Mouse (Mus musculus) kidney, embryonic 15.5 days (tissue): Measurements from ENCODE around the gene D17H6S53E. TPM values are rescaled to one million over a fixed set of nuclear protein-coding genes. Genes with fewer than 3 reads are reported as not detected.

Source experiments
- ATAC-seq: fragments of 200-750 bp; cut with Nextera tagmentation; replicated peaks from 2 replicates; pipeline ENCODE4 v1.8.0; 2017; ENCODE audit warnings: moderate TSS enrichment; ENCODE audit not compliant: low FRiP score
- H3K27ac ChIP-seq: fragments of 300-500 bp; sonication (generic); 2 replicates; pipeline ENCODE4 v1.5.1; 2015; ENCODE audit warnings: mild to moderate bottlenecking, inconsistent platforms
- H3K27me3 ChIP-seq: fragments of 300-500 bp; sonication (generic); 2 replicates; pipeline ENCODE4 v1.6.1; 2015; ENCODE audit warnings: inconsistent platforms
- H3K36me3 ChIP-seq: fragments of 300-500 bp; sonication (generic); 2 replicates; pipeline ENCODE4 v1.6.1; 2015; ENCODE audit warnings: inconsistent platforms
- H3K4me1 ChIP-seq: fragments of 300-500 bp; sonication (generic); 2 replicates; pipeline ENCODE4 v1.6.1; 2015; ENCODE audit warnings: inconsistent platforms
- H3K4me2 ChIP-seq: fragments of 300-500 bp; sonication (generic); 2 replicates; pipeline ENCODE4 v1.6.1; 2015; ENCODE audit warnings: moderate library complexity, mild to moderate bottlenecking, inconsistent platforms
- H3K4me3 ChIP-seq: fragments of 300-500 bp; sonication (generic); replicated peaks from 2 replicates; pipeline ENCODE4 v1.5.1; 2015; ENCODE audit warnings: mild to moderate bottlenecking, inconsistent platforms
- H3K9ac ChIP-seq: fragments of 300-500 bp; sonication (generic); 2 replicates; pipeline ENCODE4 v1.6.1; 2015; ENCODE audit warnings: mild to moderate bottlenecking, inconsistent platforms
- H3K9me3 ChIP-seq: fragments of 300-500 bp; sonication (generic); replicated peaks from 2 replicates; pipeline ENCODE4 v1.6.1; 2016; ENCODE audit warnings: inconsistent platforms
- WGBS: fragments of 180-500 bp; shearing (Covaris S2); methylation state at CpG from one replicate; pipeline ENCODE4 v1.1.7; 2015; ENCODE audit warnings: mixed read lengths; 5-methylcytosine and 5-hydroxymethylcytosine counted together
- polyA plus RNA-seq: library from polyadenylated mRNA; unstranded; fragments of >200 nt; fragmentation: Nextera tagmentation; extraction: Ambion mirVana; gene quantifications from 2 replicates; pipeline ENCODE4 v1.2.1, GENCODE M21; 2015

Gene D17H6S53E
- polyA plus RNA-seq, 1 experiment from 2014 or later: 12.2 TPM

GRCm38 (mm10) chr17:35157254-35157653 lies 31.1 kb downstream of the D17H6S53E start:
- 91% methylated on average over 8 of the region's 8 CpGs for WGBS
- no peak overlapping the region for H3K4me3 ChIP-seq
- H3K4me1 ChIP-seq: peaks cover 9% of the 10 kb centered on the region
- ATAC-seq: no peak
- no peaks in the 10 kb centered on the region for H3K9me3 ChIP-seq
- no peak overlapping the region for H3K9ac ChIP-seq
- peaks cover 100% of the 10 kb centered on the region for H3K36me3 ChIP-seq
- no peak overlapping the region for H3K4me2 ChIP-seq
- no peaks in the 10 kb centered on the region for H3K27me3 ChIP-seq
- H3K27ac ChIP-seq: no peak overlapping the region

- H3K9ac ChIP-seq: no peak overlapping the region
- peaks cover 100% of the 10 kb centered on the region for H3K36me3 ChIP-seq
- 0 out of 2 replicates have a peak, but pooled peaks have one; percentile 24 for ATAC-seq
- no peak overlapping the region for H3K4me2 ChIP-seq
- WGBS: 83% methylated on average over 8 of the region's 8 CpGs
- H3K27ac ChIP-seq: no peak overlapping the region
- peaks cover 14% of the 10 kb centered on the region for H3K4me1 ChIP-seq
- H3K4me3 ChIP-seq: no peak overlapping the region
- no peaks in the 10 kb centered on the region for H3K9me3 ChIP-seq
- H3K27me3 ChIP-seq: no peaks in the 10 kb centered on the region
Observed at GRCm38 (mm10) chr17:35157661-35158175, 31.5 kb downstream of the D17H6S53E start.

GRCm38 (mm10) chr17:35158850-35159593 lies 32.8 kb downstream of the D17H6S53E start:
- Histone ChIP-seq H3K27ac (no peak overlapping the region), H3K27me3 (no peaks in the 10 kb centered on the region), H3K4me3 (no peak overlapping the region), H3K9ac (no peak overlapping the region), H3K9me3 (no peaks in the 10 kb centered on the region), H3K4me2 (no peak overlapping the region), H3K4me1 (peaks cover 21% of the 10 kb centered on the region), H3K36me3 (peaks cover 87% of the 10 kb centered on the region)
- no peak for ATAC-seq
- WGBS: 91% methylated on average over 16 of the region's 16 CpGs

- Histone ChIP-seq H3K4me3 (no peak overlapping the region), H3K27me3 (no peaks in the 10 kb centered on the region), H3K36me3 (peaks cover 81% of the 10 kb centered on the region), H3K9ac (no peak overlapping the region), H3K4me2 (no peak overlapping the region), H3K9me3 (no peaks in the 10 kb centered on the region), H3K27ac (no peak overlapping the region), H3K4me1 (peaks cover 21% of the 10 kb centered on the region)
- no peak for ATAC-seq
- WGBS: 82% methylated on average over 7 of the region's 7 CpGs
Observed at GRCm38 (mm10) chr17:35159638-35160037, 33.5 kb downstream of the D17H6S53E start.

GRCm38 (mm10) chr17:35161421-35161820 lies 35.2 kb downstream of the D17H6S53E start:
- Histone ChIP-seq H3K36me3 (peaks cover 63% of the 10 kb centered on the region), H3K9ac (no peak overlapping the region), H3K27me3 (no peaks in the 10 kb centered on the region), H3K9me3 (no peaks in the 10 kb centered on the region), H3K4me2 (peak overlapping the region; percentile 89; the same call in 1 of the 2 replicates), H3K4me1 (peaks cover 30% of the 10 kb centered on the region), H3K4me3 (peak overlapping the region; percentile 84; the same call in 1 of the 2 replicates), H3K27ac (no peak overlapping the region)
- 76% methylated on average over 11 of the region's 11 CpGs for WGBS
- ATAC-seq: no peak

- no peak for ATAC-seq
- Histone ChIP-seq H3K4me1 (peaks cover 32% of the 10 kb centered on the region), H3K27me3 (no peaks in the 10 kb centered on the region), H3K4me2 (peak overlapping the region; percentile 89), H3K36me3 (peaks cover 56% of the 10 kb centered on the region), H3K9me3 (no peaks in the 10 kb centered on the region), H3K4me3 (peak overlapping the region; percentile 84), H3K27ac (no peak overlapping the region), H3K9ac (peak overlapping the region; percentile 99)
- WGBS: 58% methylated on average over 14 of the region's 14 CpGs
Observed at GRCm38 (mm10) chr17:35162121-35162520, 35.9 kb downstream of the D17H6S53E start.

- H3K27me3 ChIP-seq: no peaks in the 10 kb centered on the region
- H3K4me2 ChIP-seq: peak overlapping the region; percentile 89
- WGBS: 28% methylated on average over 12 of the region's 12 CpGs
- peaks cover 32% of the 10 kb centered on the region for H3K4me1 ChIP-seq
- H3K36me3 ChIP-seq: peaks cover 50% of the 10 kb centered on the region
- H3K9me3 ChIP-seq: no peaks in the 10 kb centered on the region
- H3K27ac ChIP-seq: 0 out of 2 replicates have a peak overlapping the region, but pooled peaks have one; percentile 2
- peak overlapping the region; percentile 99 for H3K9ac ChIP-seq
- no peak for ATAC-seq
- peak overlapping the region; percentile 84 for H3K4me3 ChIP-seq
Observed at GRCm38 (mm10) chr17:35162730-35163129, 36.6 kb downstream of the D17H6S53E start.

GRCm38 (mm10) chr17:35163326-35164081 lies 37.3 kb downstream of the D17H6S53E start:
- Histone ChIP-seq H3K36me3 (peaks cover 42% of the 10 kb centered on the region), H3K9ac (peak overlapping the region; percentile 99), H3K4me2 (peak overlapping the region; percentile 89), H3K9me3 (no peaks in the 10 kb centered on the region), H3K27me3 (no peaks in the 10 kb centered on the region), H3K4me1 (peaks cover 32% of the 10 kb centered on the region), H3K27ac (peak overlapping the region; percentile 99), H3K4me3 (peak overlapping the region; percentile 84)
- no peak for ATAC-seq
- 8% methylated on average over 8 of the region's 8 CpGs for WGBS

GRCm38 (mm10) chr17:35164218-35164567 lies 38.0 kb downstream of the D17H6S53E start:
- Histone ChIP-seq H3K4me3 (peak overlapping the region; percentile 84), H3K9ac (peak overlapping the region; percentile 99), H3K27ac (peak overlapping the region; percentile 99), H3K9me3 (no peaks in the 10 kb centered on the region), H3K4me1 (peaks cover 34% of the 10 kb centered on the region), H3K27me3 (no peaks in the 10 kb centered on the region), H3K36me3 (peaks cover 36% of the 10 kb centered on the region), H3K4me2 (peak overlapping the region; percentile 89)
- no peak for ATAC-seq
- 0% methylated on average over 26 of the region's 28 CpGs for WGBS

GRCm38 (mm10) chr17:35164568-35165450 lies 38.6 kb downstream of the D17H6S53E start, which contains the start of gene Prrc2a:
Prrc2a (minus strand) TSS chr17:35164897.
- H3K9me3 ChIP-seq: no peaks in the 10 kb centered on the region
- H3K4me2 ChIP-seq: peak within 1 kb of the TSS; percentile 89
- H3K4me3 ChIP-seq: peak within 1 kb of the TSS; percentile 84
- H3K9ac ChIP-seq: peak within 1 kb of the TSS; percentile 99
- 1% methylated on average over 59 of the region's 89 CpGs for WGBS
- H3K4me1 ChIP-seq: peaks cover 34% of the 10 kb centered on the region
- peak; percentile 96 for ATAC-seq
- peak within 1 kb of the TSS; percentile 99 for H3K27ac ChIP-seq
- peaks cover 29% of the 10 kb centered on the region for H3K36me3 ChIP-seq
- no peaks in the 10 kb centered on the region for H3K27me3 ChIP-seq

- no peaks in the 10 kb centered on the region for H3K9me3 ChIP-seq
- no peaks in the 10 kb centered on the region for H3K27me3 ChIP-seq
- WGBS: 21% methylated on average over 12 of the region's 12 CpGs
- H3K4me1 ChIP-seq: peaks cover 34% of the 10 kb centered on the region
- H3K4me2 ChIP-seq: peak overlapping the region; percentile 89
- H3K36me3 ChIP-seq: peaks cover 21% of the 10 kb centered on the region
- peak overlapping the region; percentile 44 for H3K9ac ChIP-seq
- H3K4me3 ChIP-seq: peak overlapping the region; percentile 84
- peak overlapping the region; percentile 99 for H3K27ac ChIP-seq
- ATAC-seq: peak; percentile 90; the same call in 1 of the 2 replicates
Observed at GRCm38 (mm10) chr17:35165451-35166155, 39.4 kb downstream of the D17H6S53E start.
